Mouse (Mus musculus) liver, adult 2 months (tissue): ENCODE data around the gene Ptdss2. TPM values are rescaled to one million over a fixed set of nuclear protein-coding genes. Genes with fewer than 3 reads are reported as not detected.

Experiments used
- DNase-seq: peaks from one replicate; pipeline ENCODE4 v3.0.0-alpha.2; 2011; ENCODE audit warnings: low read depth, low spot score; ENCODE audit errors: extremely low read depth
- H3K27ac ChIP-seq: fragments of 200-500 bp; replicated peaks from 2 replicates; pipeline ENCODE4 v1.5.1; 2012; ENCODE audit warnings: low read depth, mild to moderate bottlenecking, control low read depth, inconsistent platforms, low read length; ENCODE audit not compliant: insufficient read depth
- H3K27me3 ChIP-seq: fragments of 200-500 bp; 2 replicates; pipeline ENCODE4 v1.6.1; 2012; ENCODE audit warnings: mild to moderate bottlenecking, moderate library complexity, low read length, inconsistent platforms; ENCODE audit not compliant: control insufficient read depth, insufficient read depth
- H3K36me3 ChIP-seq: fragments of 200-500 bp; 2 replicates; pipeline ENCODE4 v1.6.1; 2012; ENCODE audit warnings: low read length, inconsistent platforms; ENCODE audit not compliant: control insufficient read depth, insufficient read depth
- H3K4me1 ChIP-seq: fragments of 200-500 bp; 2 replicates; pipeline ENCODE4 v1.6.1; 2011; ENCODE audit warnings: low read length; ENCODE audit not compliant: control insufficient read depth, insufficient read depth
- H3K4me3 ChIP-seq: fragments of 200-500 bp; 2 replicates; pipeline ENCODE4 v1.5.1; 2011; ENCODE audit warnings: low read depth, mild to moderate bottlenecking, control low read depth, low read length, moderate library complexity; ENCODE audit not compliant: insufficient read depth
- H3K79me2 ChIP-seq: fragments of 200-500 bp; 2 replicates; pipeline ENCODE4 v1.6.1; 2012; ENCODE audit warnings: inconsistent platforms, mild to moderate bottlenecking, low read length, moderate library complexity; ENCODE audit not compliant: control insufficient read depth, insufficient read depth
- H3K9ac ChIP-seq: fragments of 200-500 bp; 2 replicates; pipeline ENCODE4 v1.6.1; 2012; ENCODE audit warnings: low read depth, mild to moderate bottlenecking, control low read depth, inconsistent platforms, low read length
- CTCF ChIP-seq: fragments of 200-500 bp; IDR thresholded peaks from 2 replicates; pipeline ENCODE4 v1.5.1; 2011; ENCODE audit warnings: low read depth, low read length, control low read depth
- POLR2A ChIP-seq: fragments of 200-500 bp; IDR thresholded peaks from 2 replicates; pipeline ENCODE4 v1.6.1; 2011; ENCODE audit warnings: low read length, control low read depth; ENCODE audit not compliant: insufficient read depth; ENCODE audit errors: extremely low read depth
- WGBS: fragments of 180-500 bp; shearing (Covaris S2); methylation state at CpG from one replicate; pipeline ENCODE4 v1.1.7; 2018; 5-methylcytosine and 5-hydroxymethylcytosine counted together
- polyA plus RNA-seq: library from polyadenylated mRNA; depleted of rRNA; stranded (reverse); fragments of >200 nt; gene quantifications from 2 replicates; pipeline ENCODE4 v1.2.3, GENCODE M21; 2012
- total RNA-seq: library from RNA; depleted of rRNA; stranded (reverse); fragments of >200 nt; gene quantifications from 2 replicates; pipeline ENCODE4 v1.2.3, GENCODE M21; 2014

Gene Ptdss2
- total and polyA plus RNA-seq, 2 experiments, result 5.2 to 13.5 TPM

GRCm38 (mm10) chr7:141167901-141168517 is 45.8 kb downstream of the Ptdss2 start:
- Histone ChIP-seq H3K79me2 (no peaks in the 10 kb centered on the region; the same call in 1 of the 2 replicates), H3K4me1 (peaks cover 19% of the 10 kb centered on the region; the same call in 1 of the 2 replicates), H3K27ac (peak overlapping the region; percentile 61), H3K4me3 (peak overlapping the region; percentile 61), H3K27me3 (no peaks in the 10 kb centered on the region), H3K36me3 (peaks cover 21% of the 10 kb centered on the region), H3K9ac (peak overlapping the region; percentile 67)
- WGBS, result 11% methylated on average over 7 of the region's 7 CpGs
- TF ChIP-seq POLR2A, result no peak
- no peak for TF ChIP-seq CTCF
- peak; percentile 16 for DNase-seq

DNA sequence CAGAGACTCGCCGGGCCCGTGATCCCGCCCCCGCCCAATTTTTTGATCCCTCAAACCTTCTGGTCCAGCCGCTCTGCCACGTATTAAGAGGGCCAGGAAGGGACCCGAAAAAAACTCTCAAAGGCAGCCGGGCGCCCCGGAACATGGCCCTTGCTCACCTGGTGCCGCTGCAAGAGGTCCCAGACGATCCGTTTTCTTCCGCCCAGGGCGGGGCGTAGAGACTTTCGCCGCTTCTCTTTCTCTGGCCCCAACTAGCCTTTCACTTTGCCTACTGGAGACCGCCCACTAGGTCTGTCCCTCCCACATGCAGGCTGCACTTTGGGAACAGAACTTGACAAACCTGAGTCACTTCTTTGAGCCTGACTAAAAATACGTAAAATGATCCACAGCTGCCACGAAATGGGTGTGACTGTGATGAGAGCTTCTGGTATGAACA is 46.4 kb downstream of the Ptdss2 start:
- peak overlapping the region; percentile 61 for H3K27ac ChIP-seq
- 3% methylated on average over 22 of the region's 22 CpGs for WGBS
- TF ChIP-seq POLR2A (0 out of 2 replicates have a peak, but pooled peaks have one; percentile 47), CTCF (no peak)
- no peaks in the 10 kb centered on the region; the same call in 1 of the 2 replicates for H3K79me2 ChIP-seq
- peak overlapping the region; percentile 61 for H3K4me3 ChIP-seq
- DNase-seq, result peak; percentile 83
- H3K9ac ChIP-seq, result peak overlapping the region; percentile 67
- H3K4me1 ChIP-seq, result peaks cover 22% of the 10 kb centered on the region; the same call in 1 of the 2 replicates
- H3K36me3 ChIP-seq, result peaks cover 16% of the 10 kb centered on the region
- H3K27me3 ChIP-seq, result no peaks in the 10 kb centered on the region

DNA sequence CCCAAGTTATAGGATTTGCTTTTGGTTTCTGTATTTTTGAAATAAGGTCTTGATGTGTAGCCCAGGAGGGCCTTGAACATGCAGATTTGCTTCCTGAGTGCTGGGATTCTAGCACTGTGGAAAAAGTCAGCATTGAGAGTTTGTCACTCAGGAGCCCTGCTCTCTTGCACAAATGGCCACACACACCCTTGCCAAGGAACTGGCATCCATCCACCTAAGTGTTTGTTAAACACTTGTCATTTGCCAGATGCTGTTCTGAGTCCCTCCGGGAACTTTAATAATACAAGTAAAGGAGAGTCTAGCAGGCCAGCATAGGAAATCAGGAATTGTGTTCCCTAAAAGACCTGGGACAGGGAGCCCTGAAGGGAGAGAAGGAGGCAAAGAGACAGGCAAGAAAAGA is 47.1 kb downstream of the Ptdss2 start:
- Histone ChIP-seq H3K4me1 (peaks cover 22% of the 10 kb centered on the region; the same call in 1 of the 2 replicates), H3K79me2 (no peaks in the 10 kb centered on the region; the same call in 1 of the 2 replicates), H3K36me3 (peaks cover 8% of the 10 kb centered on the region), H3K9ac (no peak overlapping the region), H3K27ac (peak overlapping the region; percentile 40), H3K27me3 (no peaks in the 10 kb centered on the region), H3K4me3 (no peak overlapping the region)
- no peak for TF ChIP-seq POLR2A
- TF ChIP-seq CTCF, result no peak
- 28% methylated on average over 1 of the region's 1 CpGs for WGBS
- peak; percentile 82 for DNase-seq

- no peak overlapping the region for H3K4me3 ChIP-seq
- no peaks in the 10 kb centered on the region for H3K27me3 ChIP-seq
- H3K9ac ChIP-seq, result no peak overlapping the region
- TF ChIP-seq CTCF (no peak), POLR2A (no peak)
- peak; percentile 10 for DNase-seq
- peak overlapping the region; percentile 38; the same call in 1 of the 2 replicates for H3K27ac ChIP-seq
- H3K4me1 ChIP-seq, result peaks cover 22% of the 10 kb centered on the region; the same call in 1 of the 2 replicates
- peaks cover 8% of the 10 kb centered on the region for H3K36me3 ChIP-seq
- no peaks in the 10 kb centered on the region; the same call in 1 of the 2 replicates for H3K79me2 ChIP-seq
These were observed 47.7 kb downstream of the Ptdss2 start for GRCm38 (mm10) chr7:141169866-141170265.

GRCm38 (mm10) chr7:141172116-141173006 is 50.2 kb downstream of the Ptdss2 start, which contains the start of gene Rnh1:
TSS of gene Rnh1 (minus strand) at chr7:141172857.
- DNase-seq, result peak; percentile 90
- under 1% methylated on average over 55 of the region's 55 CpGs for WGBS
- peaks cover 22% of the 10 kb centered on the region; the same call in 1 of the 2 replicates for H3K4me1 ChIP-seq

More at GRCm38 (mm10) chr7:141172116-141173006, 50.2 kb downstream of the Ptdss2 start, which contains the start of gene Rnh1:
- Histone ChIP-seq H3K36me3 (no peaks in the 10 kb centered on the region), H3K27ac (peak within 1 kb of the TSS; percentile 90), H3K9ac (peak within 1 kb of the TSS; percentile 83), H3K79me2 (no peaks in the 10 kb centered on the region; the same call in 1 of the 2 replicates), H3K27me3 (no peaks in the 10 kb centered on the region), H3K4me3 (peak within 1 kb of the TSS; percentile 78)
- TF ChIP-seq POLR2A (peak; percentile 57), CTCF (no peak)
